Mouse (Mus musculus) B cell, adult 2 months (primary cell): ENCODE measurements around the gene Pitpnc1.

Experiments
- DNase-seq, 2 experiments: peaks; one replicate each; pipeline ENCODE4 v3.0.0; 2022

Pitpnc1 gene

GRCm38 (mm10) chr11:107223169-107223561 lies 247.3 kb downstream of the Pitpnc1 start:
- DNase-seq: peak; percentile 9 to 15

DNA sequence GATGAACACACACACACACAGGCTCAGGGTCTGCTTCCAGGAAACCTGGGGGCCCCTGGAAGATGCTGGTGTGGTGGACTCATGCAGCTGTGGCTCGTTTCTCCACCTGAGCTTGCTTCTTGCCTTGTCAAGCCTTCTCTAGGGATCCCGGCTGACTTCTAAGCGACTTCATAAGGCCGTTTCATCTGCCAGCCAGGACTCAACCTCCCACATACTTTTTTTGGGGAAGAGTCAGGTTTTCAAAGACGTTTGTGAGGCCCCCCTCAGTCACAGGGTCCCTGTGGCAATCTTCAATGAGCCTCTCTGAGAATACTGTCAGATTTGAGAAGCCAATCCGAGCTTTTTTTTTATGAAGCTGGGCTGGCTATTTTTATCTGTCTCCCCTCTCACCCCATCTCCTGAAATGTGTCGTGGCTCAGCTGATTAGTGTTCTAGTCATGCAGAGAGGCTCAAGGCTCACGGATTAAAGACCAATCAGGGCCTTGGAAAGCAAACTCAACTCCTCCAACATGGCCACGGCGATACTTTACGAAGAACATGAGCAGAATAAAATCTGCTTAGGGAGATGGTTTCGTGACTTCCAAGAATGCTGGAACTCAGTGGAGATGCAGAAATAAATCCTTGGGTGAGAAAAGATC lies 247.8 kb downstream of the Pitpnc1 start:
- no peak for DNase-seq

DNA sequence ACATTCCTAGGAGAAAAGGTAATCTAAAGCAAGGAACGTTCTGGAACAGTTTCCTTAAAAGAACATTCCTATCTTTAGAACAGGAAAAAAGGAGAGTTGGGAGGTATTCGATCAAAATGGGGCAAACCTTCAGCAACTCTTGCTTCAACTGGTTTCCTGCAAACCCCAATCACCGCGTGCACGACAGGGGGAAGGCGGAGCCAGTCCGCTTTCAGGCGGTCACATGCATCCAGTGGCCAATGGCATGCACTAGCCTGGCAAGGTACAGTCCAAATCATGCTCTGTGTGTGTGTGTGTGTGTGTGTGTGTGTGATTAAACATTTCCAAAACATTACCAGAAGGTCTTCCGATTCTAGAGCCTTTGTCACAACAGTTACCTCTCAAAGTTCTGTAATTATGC lies 255.4 kb downstream of the Pitpnc1 start:
- no peak for DNase-seq

DNA sequence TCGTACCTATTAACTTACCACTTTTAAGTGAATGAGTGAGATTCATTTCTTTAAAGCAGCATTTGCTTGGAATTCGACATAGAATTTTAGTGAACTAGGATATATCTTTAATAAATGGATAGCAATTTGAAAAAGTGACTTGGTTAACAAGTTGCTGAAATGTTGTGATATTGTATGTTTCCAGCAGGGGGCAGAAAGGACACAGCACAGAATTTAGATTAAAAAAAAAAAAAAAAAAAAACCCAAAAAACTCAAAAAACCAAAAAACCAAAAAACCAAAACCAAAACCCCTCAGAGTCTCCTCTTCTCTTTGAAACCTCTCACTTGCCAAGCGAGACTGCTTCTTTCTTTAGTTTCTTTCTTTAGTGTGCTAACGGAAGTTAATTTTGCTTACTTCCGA lies 256.8 kb downstream of the Pitpnc1 start:
- DNase-seq: peak; percentile 7 to 17

- no peak for DNase-seq
Observed at GRCm38 (mm10) chr11:107209818-107210217, 260.7 kb downstream of the Pitpnc1 start.

GRCm38 (mm10) chr11:107201773-107202172 lies 268.7 kb downstream of the Pitpnc1 start:
- no peak for DNase-seq

DNA sequence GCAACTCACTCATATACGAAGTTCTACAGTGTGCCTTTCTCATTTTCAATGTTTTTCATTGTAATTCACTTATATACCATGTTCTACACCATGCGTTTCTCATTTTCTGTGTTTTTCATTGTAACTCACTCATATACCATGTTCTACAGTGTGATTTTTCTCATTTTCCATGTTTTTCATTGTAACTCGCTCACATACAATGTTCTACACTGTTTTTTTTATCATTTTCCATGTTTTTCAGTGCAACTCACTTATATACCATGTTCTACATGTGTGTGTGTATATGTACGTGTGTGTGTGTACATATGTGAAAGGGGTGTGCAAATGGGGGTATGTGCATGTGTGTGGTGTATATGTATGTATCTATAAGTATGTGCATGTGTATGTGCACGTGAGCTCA lies 271.2 kb downstream of the Pitpnc1 start:
- DNase-seq: no peak

DNA sequence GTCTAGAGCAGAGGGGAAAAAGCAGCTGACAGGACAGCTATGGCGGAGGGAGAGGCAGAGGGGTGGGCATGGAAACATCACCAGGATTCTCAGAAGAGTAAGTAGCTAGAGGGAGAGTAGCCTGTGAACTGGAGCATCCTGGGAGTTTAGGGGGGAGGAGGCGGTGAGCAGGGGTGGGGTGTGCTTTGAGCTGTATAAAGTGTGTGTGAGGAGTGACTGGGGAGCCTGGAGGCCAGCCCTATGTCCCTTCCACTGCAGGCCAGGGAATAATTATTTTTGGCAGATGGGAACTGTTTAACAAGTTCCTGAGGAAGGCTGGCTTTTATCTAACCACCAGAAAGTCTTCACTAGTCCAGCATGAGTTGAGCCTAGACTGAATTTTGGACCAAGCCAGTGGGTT lies 275.2 kb downstream of the Pitpnc1 start:
- DNase-seq: no peak

GRCm38 (mm10) chr11:107190376-107190775 lies 280.1 kb downstream of the Pitpnc1 start:
- no peak for DNase-seq

DNA sequence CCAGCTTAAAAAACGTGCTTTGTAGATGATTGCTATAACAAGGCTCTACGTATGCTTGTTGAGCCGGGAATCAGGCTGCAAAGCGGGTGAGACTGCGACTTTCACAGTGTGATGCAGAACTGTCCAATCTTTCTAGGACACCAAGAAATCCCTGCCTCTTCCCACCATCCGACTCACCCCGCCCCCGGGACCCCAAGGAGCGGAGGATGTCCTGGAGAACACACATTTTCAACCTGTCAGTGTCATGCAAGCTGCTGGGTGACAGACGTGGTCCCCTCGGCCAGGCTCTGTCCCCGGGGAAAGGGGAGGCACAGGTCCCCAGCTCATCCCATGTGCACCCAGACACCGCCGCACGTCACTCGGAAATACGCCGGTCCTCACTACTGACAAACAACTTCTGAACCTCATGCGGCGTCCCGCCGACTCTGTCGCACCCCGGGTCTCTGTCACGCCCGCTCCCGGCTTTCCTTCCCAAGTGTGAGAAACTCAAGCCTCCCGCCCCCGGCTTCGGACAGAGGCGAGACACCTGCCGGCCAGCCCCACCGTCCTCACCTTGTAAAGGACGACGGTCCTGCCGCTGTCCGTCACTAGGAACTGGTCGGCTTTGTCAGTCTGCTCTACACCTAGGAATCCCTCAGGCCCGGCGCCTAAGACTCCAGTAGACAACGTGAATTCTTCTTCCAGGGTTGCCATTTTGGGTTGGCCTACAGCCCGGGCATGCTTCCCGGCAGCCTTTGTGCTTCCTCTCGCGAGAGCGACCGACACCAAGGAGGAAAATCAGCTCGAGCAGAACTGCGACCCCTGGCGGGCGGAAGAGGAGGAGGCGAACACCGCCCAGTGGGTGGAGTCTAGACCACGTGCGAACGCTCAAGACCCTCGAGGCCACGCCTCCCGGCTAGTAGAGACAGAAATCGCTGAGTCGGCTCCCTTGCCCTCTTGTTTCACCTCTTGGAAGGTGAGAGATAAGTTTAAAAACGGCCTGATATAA lies 281.6 kb downstream of the Pitpnc1 start, which contains the start of gene Nol11:
Nol11 (minus strand) TSS at position 817 of the 988 bp plus-strand sequence.
- DNase-seq: peak; percentile 99

- no peak for DNase-seq
Observed at GRCm38 (mm10) chr11:107183777-107184176, 286.7 kb downstream of the Pitpnc1 start.

DNA sequence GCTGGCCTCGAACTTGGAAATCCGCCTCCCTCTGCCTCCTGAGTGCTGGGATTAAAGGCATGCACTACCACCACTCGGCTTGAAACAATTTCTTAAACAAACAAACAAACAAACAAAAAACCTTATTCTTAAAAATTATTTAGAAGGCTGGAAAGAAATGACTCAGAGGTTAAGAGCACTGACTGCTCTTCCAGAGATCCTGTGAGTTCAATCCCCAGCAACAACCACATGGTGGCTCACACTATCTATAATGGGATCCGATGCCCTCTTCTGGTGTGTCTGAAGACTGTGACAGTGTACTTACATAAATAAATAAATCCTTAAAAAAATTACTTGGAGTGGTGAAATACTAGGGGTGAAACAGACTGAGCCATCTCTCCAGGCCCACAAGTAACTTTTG lies 309.3 kb downstream of the Pitpnc1 start:
- DNase-seq: no peak

DNA sequence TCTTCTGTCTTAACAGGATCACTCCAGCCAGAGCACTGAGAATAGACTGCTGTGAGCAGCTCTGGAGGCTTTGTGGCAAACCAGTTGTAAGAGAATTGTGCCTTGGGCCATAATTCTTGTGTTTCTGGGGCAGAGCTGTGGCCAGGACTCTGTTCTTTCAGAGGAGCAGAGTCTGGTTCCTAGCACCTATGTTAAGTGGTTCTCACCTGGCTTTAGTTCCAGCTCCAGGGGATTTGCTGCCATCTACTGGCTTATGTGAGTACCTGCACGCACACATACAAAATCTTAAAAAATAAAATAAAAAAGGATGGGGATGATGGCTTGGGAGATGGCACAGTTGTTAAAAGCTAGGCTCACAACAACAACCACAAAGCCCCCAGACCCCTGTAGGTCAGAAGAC lies 311.5 kb downstream of the Pitpnc1 start:
- DNase-seq: peak; percentile 40 to 48
